Mouse (Mus musculus) activated CD4-positive, CD25-positive, alpha-beta regulatory T cell, adult 4 months (primary cell): ENCODE results near the gene 4931406C07Rik. TPM values are rescaled to one million over a fixed set of nuclear protein-coding genes. Genes with fewer than 3 reads are reported as not detected.
"Not testable (repeated sequence)": the region's sequence is repeated elsewhere in the genome, so short reads cannot be mapped to it uniquely, and the experiment has no call there.

Experiments
- ATAC-seq: one replicate; pipeline ENCODE4 v1.8.0; 2017
- polyA plus RNA-seq, 2 experiments: library from polyadenylated mRNA; unstranded; fragments of 100-300 nt; shearing (Covaris generic); gene quantifications; one replicate each; pipeline ENCODE4 v1.2.1; 2017

The 4931406C07Rik gene
- 1 to 10 TPM; 3.4 to 3.7 TPM for polyA plus RNA-seq

DNA sequence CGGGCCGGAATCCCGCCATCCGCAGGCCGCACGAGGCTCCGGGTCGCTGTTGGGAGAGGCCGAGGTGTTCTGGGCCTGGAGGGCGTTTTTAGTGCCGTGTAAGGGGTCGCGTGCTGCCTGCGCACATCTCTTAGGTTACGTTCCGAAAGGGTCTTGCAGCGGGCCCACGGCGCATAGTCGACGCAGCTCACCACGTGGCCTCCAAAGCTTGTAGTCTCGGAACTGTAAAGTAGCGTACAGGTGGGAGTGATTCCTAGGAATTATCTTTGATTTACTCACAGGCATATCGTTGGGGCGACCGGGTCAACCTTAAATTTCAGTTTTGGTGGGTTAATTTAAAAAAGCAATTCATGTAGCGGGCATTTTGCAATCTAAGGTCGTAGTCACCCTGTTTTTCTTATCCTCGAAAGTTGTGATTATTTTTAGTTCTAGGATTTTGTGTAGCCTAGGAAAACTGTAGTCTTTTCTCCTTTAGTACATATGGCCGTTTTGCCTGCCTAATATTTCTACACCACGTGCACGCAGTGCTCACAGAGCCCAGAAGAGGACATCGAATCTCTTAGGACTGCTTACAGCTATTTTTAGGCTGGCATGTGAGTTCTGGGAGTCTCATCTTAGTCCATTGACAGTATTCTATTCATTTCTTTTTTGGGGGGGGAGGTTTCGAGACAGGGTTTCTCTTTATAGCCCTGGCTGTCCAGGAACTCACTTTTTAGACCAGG is at the start of gene 4931406C07Rik:
Gene 4931406C07Rik (minus strand): TSS at position 51 of the 722 bp plus-strand sequence.
- peak; percentile 41 for ATAC-seq

DNA sequence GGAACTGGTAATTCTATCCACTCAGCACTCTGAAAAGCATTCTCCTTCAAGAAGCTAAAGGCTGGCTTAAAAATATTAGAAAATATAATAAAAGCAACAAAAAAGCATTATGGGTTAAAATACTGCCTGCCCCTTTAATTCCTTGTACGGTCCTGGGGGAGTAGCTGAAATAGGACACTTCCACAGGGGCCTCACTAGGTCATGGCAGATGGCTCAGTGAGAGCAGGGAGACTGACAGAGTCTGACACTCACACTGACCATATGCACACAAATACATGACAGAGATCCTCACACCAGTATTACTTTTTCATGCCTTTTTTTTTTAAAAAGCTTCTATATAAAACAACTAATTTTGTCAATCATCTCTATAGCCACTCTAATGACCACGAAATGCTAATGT is 43.7 kb upstream of the 4931406C07Rik start:
- no peak for ATAC-seq

DNA sequence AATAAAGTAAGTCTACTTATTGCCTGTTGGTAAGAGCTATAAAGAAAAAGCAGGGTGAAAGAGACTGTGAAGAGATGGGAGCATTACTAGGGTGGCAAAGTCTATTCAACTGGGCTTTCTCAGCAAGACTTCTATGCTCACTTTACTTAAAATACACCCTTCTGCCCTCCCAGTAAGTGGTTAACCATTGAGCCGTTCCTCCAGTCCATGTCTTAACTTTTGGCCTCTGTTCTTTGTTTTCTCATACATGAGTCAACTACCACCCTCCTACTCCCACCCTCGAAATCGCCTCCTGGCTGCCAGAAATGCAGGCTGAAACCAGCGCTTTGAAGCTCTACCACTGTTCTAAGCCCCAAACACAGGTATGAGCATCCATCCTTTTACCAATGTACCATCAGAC is 31.5 kb upstream of the 4931406C07Rik start:
- ATAC-seq: no peak

DNA sequence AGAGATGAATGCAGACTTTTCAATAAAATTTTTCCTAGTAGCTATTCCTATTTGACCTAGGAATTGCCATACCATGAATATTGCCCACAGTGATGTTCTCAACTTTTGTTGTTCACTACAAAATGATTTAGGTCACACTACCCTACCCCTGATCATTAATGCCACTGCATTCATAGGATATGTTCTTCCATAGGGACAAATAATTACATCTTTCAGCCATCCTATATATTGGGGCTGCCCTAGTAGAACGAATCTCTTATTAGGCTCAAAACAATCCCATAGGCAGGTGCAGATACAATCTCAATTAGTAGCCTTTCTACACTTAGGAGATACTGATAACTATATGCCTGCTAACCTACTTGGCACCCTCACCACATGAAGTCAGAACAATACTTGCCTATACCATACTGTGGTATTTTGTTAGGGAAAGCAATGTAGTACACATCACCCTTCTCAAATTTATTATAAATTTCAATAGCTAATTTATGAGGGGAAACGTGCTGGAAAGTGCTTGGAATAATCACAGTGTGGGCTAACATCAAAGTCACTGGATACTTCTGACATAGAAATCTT is 12.0 kb upstream of the 4931406C07Rik start:
- no peak for ATAC-seq

DNA sequence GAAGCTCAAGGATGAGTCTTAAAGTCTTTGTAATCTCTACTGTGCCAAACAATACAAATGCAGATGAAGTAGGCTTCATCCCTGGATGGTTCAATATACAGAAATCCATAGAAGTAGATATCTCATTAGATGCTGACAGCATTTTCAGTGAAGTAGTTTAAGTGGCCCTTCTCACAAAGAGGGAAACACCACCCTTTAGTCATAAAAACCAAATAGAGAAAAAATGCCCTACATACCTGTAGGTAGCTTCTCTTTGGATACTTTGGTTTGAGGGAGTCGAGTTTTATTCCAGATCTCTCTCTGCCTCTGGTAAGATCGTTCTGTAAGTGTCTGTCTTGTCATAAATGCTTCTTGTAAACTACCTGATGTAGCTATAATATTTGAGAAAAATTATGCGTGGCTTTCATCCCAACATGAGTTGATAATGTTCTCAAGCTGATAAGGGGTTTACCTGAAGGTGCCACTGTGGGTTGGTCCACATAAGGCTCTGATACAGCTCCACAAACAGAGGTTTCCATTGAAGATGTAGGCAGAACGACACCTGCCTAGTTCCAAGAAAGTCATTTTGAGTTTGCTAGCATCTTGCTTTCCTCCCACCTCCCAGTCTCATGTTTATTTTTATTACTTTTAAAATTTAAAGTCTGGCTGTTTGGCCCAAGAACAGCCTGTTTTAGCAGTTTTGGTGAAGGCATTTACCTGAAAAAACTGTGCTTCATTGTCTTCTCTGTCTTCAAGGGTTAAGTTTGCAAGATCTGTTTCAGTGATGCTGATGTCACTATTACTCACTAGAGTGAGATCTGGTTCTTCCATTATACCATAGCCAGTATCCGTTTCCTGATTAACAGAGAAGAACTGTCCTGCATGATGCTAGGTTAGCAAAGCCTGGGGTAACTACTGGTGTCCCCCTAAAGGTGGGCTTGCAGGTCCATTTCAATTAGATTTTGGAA is 11.2 kb upstream of the 4931406C07Rik start:
- ATAC-seq: no peak

DNA sequence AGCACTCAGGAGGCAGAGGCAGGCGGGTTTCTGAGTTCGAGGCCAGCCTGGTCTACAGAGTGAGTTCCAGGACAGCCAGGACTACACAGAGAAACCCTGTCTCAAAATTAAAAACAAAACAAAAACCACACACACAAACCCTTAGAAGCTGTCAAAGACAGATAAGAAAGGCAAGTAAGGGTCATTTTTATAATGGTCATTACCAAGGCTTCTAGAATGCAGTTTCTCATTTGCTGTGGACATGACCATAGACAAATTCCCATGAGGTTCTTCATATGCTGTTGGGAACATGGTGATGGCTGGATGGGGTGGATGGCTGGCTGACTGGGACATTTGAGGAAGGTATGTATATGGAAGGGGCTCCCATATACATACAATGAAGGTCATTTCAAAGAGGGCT is 10.0 kb upstream of the 4931406C07Rik start:
- not testable (repeated sequence) for ATAC-seq

DNA sequence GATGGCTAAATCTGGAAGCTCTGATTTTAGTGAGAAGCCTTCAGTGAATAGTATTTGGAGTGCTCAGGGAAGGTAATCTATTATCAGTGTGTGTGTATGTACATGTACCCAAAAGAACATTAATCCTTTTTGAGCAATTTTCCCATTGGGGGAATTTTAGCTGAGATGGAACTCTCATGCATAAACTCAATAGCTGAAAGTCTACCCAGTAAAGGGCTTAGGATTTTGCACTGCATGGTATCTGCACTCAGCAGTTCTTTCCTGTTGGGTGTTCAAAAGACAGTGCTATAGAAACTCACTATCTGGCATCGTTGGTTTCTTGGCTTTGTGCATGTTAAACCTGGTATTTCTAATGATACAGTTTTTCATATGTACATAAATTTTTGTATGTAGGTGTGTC is 8.4 kb upstream of the 4931406C07Rik start:
- no peak for ATAC-seq

DNA sequence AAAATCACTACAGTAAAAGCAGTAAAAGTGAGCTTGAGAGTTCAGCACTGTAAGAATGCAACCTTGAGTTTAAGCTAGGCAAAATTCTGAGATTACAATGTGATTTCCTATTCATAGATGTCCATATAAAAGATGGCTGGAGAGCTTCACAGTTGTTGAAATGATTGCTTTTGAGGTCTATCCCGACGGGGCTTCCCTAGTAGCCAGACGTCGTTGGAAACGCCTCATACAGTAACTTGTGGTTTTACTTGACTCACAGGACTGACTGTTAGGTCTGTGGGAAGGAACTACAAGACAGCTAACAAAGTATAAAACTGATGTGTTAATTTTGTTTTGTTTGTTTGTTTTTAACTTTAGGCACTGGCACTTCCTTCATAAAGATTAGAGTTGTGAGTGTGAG is 7.4 kb upstream of the 4931406C07Rik start:
- no peak for ATAC-seq

DNA sequence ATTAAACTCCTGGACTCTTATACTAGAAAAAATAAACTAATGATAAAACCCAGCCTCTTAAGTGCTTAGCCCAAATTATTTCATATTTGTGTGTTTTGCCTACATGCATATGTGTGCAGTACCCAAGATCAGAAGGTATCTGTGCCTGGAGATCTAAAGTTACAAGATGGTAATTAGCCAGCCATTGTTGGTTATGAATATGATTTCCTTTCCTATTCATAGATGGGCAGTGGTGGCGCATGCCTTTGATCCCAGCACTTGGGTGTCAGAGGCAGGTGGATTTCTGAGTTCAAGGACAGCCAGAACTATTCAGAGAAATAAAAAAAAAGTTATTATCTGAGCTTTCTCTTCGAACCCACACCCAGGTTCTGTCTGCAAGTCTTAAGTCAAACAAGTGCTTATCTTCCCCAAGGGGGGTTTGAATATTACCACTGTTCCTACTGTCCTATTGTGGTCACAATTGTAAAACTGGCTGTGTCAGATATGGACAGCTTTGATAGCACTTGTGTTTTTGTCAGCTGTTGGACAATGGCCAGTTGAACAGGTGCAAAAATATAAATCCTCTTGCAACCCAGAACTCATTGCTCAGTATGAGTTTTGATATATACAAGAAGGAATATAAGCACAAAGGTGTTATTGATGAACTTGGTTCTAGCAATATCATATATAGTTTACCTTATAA is 5.9 kb upstream of the 4931406C07Rik start:
- no peak for ATAC-seq

DNA sequence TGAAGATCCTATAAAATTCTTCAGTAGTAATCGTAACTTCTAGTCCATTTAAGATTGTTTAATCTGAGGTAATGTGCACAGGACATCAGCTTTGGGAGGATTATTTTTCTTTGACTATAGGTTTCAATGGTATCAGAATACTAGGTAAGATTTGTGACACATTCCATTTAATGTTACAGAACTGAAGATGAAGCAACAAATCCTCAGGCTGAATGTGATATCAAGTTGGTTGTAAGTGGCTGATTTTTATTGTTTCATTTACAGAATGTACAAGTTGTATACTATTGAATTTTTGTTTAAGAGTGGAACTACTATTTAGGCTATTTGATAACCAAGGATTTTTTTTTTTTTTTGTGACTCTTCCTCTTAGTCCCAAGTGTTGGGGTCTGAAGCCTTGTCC is 3.9 kb upstream of the 4931406C07Rik start:
- no peak for ATAC-seq

DNA sequence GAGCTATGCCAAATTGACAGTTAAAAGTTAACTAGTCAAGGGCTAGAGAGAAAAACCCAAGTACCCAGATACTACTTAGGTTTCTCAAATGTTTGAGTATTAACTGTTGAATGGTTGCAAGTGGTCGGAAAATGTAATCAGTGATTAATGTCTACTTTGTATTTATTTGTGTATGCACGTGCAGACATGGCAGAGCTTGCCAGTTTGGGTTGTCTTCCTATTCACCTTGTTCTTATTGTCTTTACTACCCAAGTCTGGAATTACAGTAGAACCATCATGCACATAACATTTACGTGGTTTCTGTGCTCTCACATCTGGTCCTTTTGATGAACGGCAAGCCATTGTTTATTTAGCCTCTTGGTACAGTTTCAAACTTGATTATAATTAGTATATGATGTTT is 3.2 kb upstream of the 4931406C07Rik start:
- no peak for ATAC-seq

DNA sequence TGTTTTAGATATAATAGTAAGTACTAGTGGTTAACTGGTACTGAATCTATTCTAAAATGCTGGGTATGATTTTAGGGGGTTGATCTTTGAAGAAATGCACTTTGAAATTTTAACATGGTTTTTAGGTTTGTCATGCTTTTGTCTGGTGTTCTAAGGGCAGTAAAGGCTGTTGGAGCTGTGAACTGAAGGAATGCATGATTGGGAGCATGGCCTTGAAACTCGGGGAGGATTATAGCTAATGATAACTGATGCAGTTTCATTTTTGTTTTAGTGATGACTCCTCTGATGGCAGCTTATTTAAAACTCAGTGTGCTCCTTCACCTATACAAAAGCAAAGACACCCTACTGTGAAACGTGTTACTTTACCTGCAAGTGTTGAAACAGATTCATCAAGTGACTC is 2.0 kb upstream of the 4931406C07Rik start:
- no peak for ATAC-seq

DNA sequence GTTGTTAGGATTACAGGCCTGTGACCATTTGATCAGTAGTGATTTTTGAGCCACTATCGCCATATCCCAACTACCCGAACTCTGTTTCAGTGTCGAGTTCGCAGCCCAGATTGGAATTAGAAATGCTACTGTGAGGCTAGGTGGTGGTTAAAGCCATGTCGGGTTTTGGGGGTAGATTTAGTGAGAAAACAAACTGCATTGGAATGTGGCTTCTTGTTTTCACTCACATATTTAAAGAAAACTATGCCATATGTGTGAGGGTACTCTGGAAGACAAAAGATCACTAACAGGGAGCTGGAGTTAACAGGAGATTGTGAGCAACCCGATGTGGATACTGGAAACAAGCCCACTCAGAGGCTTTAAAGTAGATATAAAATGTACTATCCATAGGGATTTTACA is 1.0 kb upstream of the 4931406C07Rik start:
- no peak for ATAC-seq

DNA sequence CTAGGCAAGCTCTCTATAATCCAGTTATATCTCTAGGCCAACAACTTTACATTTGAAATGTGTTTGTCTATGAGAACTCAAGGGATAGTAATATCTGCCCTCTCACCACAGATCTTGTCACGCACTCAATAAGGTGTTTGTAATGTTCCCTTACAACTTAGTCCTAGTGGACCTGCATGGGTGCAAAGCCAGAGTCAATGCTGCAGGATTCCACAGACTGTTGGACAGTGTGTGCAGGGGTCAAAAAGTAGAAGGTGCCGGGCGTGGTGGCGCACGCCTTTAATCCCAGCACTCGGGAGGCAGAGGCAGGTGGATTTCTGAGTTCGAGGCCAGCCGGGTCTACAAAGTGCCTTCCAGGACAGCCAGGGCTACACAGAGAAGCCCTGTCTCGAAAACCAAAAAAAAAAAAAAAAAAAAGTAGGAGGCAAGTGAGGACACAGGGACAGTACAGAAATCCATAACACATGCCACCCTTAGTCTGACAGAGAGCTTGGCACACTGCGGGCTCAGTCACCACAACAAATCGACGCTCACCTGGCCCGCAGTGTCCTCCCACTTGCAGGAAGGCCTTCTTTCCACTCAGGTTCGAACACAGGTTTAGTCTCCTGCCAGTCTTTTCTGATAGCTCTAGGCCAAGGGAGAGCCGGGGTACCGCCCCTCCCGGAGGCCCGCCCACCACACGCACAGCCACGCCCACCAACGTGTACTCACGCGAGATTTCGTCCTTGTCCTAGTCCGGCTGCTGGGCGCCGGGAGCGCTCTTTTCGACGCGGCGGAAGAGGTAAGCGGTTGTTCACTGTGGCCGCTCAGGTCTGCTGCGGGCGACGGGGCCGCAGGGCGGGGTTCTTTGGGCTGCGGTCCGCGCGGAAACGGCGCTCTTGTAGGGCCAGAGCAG is 498 bp downstream of the 4931406C07Rik start, which contains the start of gene Taf1d:
Gene Taf1d (plus strand): TSS at position 712 of the 895 bp plus-strand sequence.
- ATAC-seq: peak; percentile 90

DNA sequence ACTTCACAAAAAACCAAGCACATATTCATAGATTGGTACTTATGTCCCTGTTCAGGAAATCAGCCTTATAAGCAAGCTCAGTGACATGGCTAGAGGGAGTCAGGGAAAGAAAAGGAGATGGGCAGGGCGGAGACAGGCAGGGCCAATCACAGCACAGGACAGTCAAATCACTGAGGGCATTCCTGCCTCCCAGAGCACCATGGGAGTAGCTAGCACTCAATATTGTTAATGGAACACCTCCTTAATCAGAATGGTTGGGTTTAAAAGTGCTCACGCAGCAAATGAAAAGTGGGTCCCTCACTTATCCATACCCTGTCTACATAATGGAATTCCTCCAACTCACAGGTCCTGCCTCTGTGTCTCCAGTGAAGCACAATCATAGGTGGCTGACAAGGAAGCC is 3.4 kb downstream of the 4931406C07Rik start:
- no peak for ATAC-seq

DNA sequence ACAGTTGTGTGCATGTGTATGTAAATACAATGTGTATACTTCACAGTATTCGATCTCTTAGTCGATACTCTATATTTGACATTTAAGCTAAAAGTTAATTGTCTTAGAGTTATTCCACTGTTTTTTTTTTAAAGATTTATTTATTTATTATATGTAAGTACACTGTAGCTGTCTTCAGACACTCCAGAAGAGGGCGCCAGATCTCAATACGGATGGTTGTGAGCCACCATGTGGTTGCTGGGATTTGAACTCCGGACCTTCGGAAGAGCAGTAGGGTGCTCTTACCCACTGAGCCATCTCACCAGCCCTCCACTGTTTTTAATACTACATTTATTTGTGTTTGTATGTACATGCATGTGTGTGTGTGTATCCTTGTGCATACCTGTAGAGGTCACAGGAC is 4.2 kb downstream of the 4931406C07Rik start:
- ATAC-seq: not testable (repeated sequence)

DNA sequence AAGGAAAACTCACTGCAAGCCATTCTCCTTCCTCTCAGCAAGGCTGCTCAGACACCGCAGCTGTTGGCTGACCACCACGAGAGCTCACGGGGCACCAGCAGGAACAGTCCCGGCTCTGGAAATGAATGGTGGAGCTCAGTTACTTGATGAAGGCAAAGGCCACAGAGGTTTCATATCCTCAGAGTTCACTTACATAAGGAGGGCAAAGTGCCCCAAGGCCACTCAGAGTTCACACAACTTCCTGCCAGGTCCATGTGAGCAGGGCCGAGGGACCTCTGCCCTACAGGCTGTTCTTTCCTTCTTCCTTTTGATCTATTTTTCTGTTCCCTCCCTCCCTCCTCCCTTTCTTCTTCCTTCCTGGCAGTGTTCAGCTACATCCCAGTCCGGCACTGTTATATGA is 4.8 kb downstream of the 4931406C07Rik start:
- no peak for ATAC-seq

DNA sequence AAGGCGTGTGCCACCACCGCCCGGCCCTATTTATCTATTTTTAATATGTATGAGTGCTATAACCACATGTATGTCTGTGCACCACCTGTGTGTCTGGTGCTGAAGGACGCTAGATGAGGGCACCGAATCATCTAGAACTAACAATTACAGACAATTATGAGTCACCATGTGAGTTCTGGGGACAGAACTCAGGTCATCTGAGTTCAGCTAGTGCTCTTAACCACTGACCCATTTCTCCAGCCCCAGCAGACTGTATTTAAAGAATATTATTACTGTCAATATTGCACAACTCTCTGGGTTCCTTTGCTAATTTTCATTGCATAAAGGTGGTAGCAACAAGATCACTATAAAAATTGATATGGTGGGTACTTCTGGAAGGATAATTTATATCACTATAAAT is 6.2 kb downstream of the 4931406C07Rik start:
- ATAC-seq: no peak

DNA sequence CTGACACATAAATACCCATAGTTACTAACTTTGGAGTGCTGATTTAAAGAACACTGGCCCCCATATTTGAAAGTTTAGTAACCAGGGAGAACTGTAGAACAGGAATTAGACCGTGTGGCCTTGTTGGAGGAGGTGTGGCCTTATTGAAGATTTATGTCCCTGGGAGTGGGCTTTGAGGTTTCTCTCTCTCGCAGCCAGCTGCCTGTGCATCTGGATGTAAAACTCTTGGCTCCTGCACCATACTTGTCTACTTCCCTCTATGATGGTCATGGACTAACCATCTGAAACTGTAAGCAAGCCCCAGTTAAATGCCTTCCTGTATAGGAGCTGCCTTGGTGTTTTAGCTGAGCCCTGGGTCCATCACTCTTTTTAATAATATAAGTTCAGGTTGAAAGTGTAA is 7.8 kb downstream of the 4931406C07Rik start:
- no peak for ATAC-seq

DNA sequence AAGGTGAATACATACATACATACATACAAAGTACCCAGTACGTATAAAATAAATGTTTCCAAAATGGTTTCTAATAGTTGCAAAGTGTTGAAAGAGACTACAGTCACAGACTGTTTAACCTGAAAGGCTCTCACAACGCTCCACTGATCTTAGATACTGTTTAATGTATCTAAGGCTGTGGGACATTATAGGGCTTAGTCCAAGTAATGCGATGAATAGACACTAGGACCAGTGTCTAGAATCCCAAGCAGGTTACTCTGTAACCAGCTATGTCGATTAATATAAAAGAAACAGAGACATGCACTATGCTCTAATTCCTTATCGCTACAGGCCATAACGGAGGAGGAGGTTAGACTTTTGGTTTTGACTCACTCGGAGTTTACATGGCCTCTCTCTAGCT is 9.1 kb downstream of the 4931406C07Rik start:
- no peak for ATAC-seq

DNA sequence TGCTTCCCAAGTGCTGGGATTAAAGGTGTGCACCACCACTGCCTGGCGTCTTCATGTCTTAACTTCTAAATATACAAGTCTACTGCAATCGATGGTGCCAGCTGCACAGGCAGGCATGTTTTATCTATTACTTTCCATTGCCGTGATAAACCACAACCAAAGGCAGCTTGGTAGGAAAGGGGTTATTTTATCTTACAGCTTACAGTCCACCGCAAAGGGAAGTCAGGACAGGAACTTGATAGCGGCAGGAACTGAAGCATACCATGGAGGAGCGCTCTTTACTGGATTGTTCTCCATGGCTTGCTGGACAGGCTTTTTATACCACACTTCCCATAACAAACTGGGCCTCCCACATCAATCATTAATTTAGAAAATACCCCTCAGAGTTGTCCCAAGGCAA is 17.0 kb downstream of the 4931406C07Rik start:
- no peak for ATAC-seq

DNA sequence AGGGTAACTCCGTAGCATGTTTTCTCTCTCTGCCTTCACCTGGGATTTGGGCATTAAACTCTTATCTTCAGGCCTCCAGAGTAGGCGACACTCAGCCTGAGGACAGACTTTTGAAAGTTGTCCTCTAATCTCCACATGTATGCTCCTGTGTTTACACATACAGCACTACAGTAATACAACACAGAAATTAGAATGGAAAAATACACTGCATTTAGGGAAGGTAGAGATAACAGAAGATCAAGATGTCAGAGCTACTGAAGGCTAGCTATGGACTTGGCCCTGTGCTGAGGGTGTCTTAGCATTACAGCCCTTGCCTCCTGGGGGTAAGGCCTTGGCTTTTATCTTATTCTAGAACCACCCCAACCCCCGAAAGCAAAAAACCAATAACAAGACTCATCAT is 17.8 kb downstream of the 4931406C07Rik start:
- no peak for ATAC-seq
